Mouse (Mus musculus) hindbrain, embryonic 14.5 days (tissue): ENCODE data around the gene Cry2. TPM values are rescaled to one million over a fixed set of nuclear protein-coding genes. Genes with fewer than 3 reads are reported as not detected.

ENCODE experiments used
- ATAC-seq: fragments of 200-750 bp; cut with Nextera tagmentation; 2 replicates; pipeline ENCODE4 v1.8.0; 2017; ENCODE audit warnings: moderate number of reproducible peaks, mild to moderate bottlenecking, moderate TSS enrichment, moderate library complexity; ENCODE audit not compliant: low FRiP score
- DNase-seq: peaks from one replicate; pipeline ENCODE4 v3.0.0-alpha.2; 2015; ENCODE audit warnings: low spot score
- H3K27ac ChIP-seq: fragments of 300-500 bp; sonication (generic); 2 replicates; pipeline ENCODE4 v1.5.1; 2014; ENCODE audit warnings: mild to moderate bottlenecking, moderate library complexity
- H3K27me3 ChIP-seq: fragments of 300-500 bp; sonication (generic); 2 replicates; pipeline ENCODE4 v1.6.1; 2014; ENCODE audit warnings: mild to moderate bottlenecking, low read length, mixed read lengths; ENCODE audit not compliant: control insufficient read depth, insufficient read depth
- H3K36me3 ChIP-seq: fragments of 300-500 bp; sonication (generic); replicated peaks from 2 replicates; pipeline ENCODE4 v1.6.1; 2014; ENCODE audit not compliant: control insufficient read depth, insufficient read depth
- H3K4me1 ChIP-seq: fragments of 300-500 bp; sonication (generic); replicated peaks from 2 replicates; pipeline ENCODE4 v1.6.1; 2014; ENCODE audit warnings: antibody characterized with exemption, low read length, mixed read lengths; ENCODE audit not compliant: control insufficient read depth, insufficient read depth
- H3K4me2 ChIP-seq: fragments of 300-500 bp; sonication (generic); replicated peaks from 2 replicates; pipeline ENCODE4 v1.6.1; 2014; ENCODE audit warnings: mild to moderate bottlenecking, moderate library complexity
- H3K4me3 ChIP-seq: fragments of 300-500 bp; sonication (generic); replicated peaks from 2 replicates; pipeline ENCODE4 v1.5.1; 2014; ENCODE audit warnings: mild to moderate bottlenecking, low read length
- H3K9ac ChIP-seq: fragments of 300-500 bp; sonication (generic); 2 replicates; pipeline ENCODE4 v1.6.1; 2014
- H3K9me3 ChIP-seq: fragments of 300-500 bp; sonication (generic); 2 replicates; pipeline ENCODE4 v1.6.1; 2016; ENCODE audit warnings: low read length; ENCODE audit not compliant: control insufficient read depth
- WGBS: fragments of 180-500 bp; shearing (Covaris S2); extraction: QIAGEN DNeasy Blood & Tissue Kit; methylation state at CpG from one replicate; pipeline ENCODE4 v1.1.7; 2014; 5-methylcytosine and 5-hydroxymethylcytosine counted together
- polyA plus RNA-seq: library from polyadenylated mRNA; unstranded; fragments of >200 nt; fragmentation: Nextera tagmentation; extraction: Ambion mirVana; gene quantifications from 2 replicates; pipeline ENCODE4 v1.2.1, GENCODE M21; 2014

Gene Cry2
- polyA plus RNA-seq, 1 experiment from 2014 or later, result 34.6 TPM

DNA sequence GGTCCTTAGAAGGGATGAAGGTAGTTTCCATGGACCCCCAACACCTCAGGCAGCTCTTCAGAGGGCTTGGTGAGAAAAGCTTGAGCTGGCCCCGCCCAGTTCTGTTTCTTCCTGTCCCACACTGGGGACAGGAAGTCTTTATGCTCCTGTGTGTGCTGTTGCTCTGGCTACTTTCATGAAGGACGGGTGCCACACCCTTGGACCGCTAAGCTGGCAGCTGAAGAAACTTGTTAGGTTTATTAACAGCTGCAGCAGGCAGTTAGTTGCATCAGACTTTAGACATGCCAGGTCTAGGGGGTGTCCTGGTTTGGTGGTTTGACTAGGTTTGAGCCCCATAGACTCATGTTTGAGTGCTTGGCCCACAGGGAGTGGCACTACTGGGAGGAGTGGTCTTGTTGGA is 30.8 kb upstream of the Cry2 start:
- H3K4me3 ChIP-seq, result no peak overlapping the region
- no peak overlapping the region for H3K4me2 ChIP-seq
- H3K4me1 ChIP-seq, result no peaks in the 10 kb centered on the region
- no peak for DNase-seq
- H3K27me3 ChIP-seq, result peaks cover 7% of the 10 kb centered on the region; the same call in 1 of the 2 replicates
- no peaks in the 10 kb centered on the region for H3K36me3 ChIP-seq
- no peaks in the 10 kb centered on the region for H3K9me3 ChIP-seq
- WGBS, result 77% methylated on average over 3 of the region's 3 CpGs
- H3K9ac ChIP-seq, result no peak overlapping the region
- no peak overlapping the region for H3K27ac ChIP-seq
- no peak for ATAC-seq

- no peaks in the 10 kb centered on the region for H3K36me3 ChIP-seq
- 82% methylated on average over 1 of the region's 1 CpGs for WGBS
- H3K27ac ChIP-seq, result no peak overlapping the region
- H3K4me3 ChIP-seq, result no peak overlapping the region
- no peak overlapping the region for H3K9ac ChIP-seq
- H3K9me3 ChIP-seq, result no peaks in the 10 kb centered on the region
- no peak for DNase-seq
- peaks cover 30% of the 10 kb centered on the region for H3K4me1 ChIP-seq
- no peak overlapping the region for H3K4me2 ChIP-seq
- no peak for ATAC-seq
- H3K27me3 ChIP-seq, result peaks cover 7% of the 10 kb centered on the region; the same call in 1 of the 2 replicates
Observed at GRCm38 (mm10) chr2:92461215-92461614, 27.4 kb upstream of the Cry2 start.

- H3K4me1 ChIP-seq, result peaks cover 39% of the 10 kb centered on the region
- no peaks in the 10 kb centered on the region for H3K36me3 ChIP-seq
- DNase-seq (no peak), ATAC-seq (peak; percentile 39)
- no peaks in the 10 kb centered on the region for H3K9me3 ChIP-seq
- 1% methylated on average over 34 of the region's 34 CpGs for WGBS
- peaks cover 7% of the 10 kb centered on the region; the same call in 1 of the 2 replicates for H3K27me3 ChIP-seq
- peak within 1 kb of the TSS; percentile 58 for H3K9ac ChIP-seq
- peak within 1 kb of the TSS; percentile 33 for H3K27ac ChIP-seq
- H3K4me3 ChIP-seq, result peak within 1 kb of the TSS; percentile 53
- H3K4me2 ChIP-seq, result peak within 1 kb of the TSS; percentile 88
Observed at GRCm38 (mm10) chr2:92459921-92460707, 26.3 kb upstream of the Cry2 start, which contains the start of gene Slc35c1. TSS of gene Slc35c1 (minus strand) at chr2:92460538.

- Histone ChIP-seq H3K9me3 (no peaks in the 10 kb centered on the region), H3K27me3 (peaks cover 7% of the 10 kb centered on the region; the same call in 1 of the 2 replicates), H3K9ac (peak overlapping the region; percentile 58), H3K4me3 (peak overlapping the region; percentile 53), H3K27ac (peak overlapping the region; percentile 33), H3K4me2 (peak overlapping the region; percentile 88), H3K4me1 (peaks cover 39% of the 10 kb centered on the region), H3K36me3 (peaks cover 3% of the 10 kb centered on the region; the same call in 1 of the 2 replicates)
- ATAC-seq (peak; percentile 86), DNase-seq (peak; percentile 77)
- under 1% methylated on average over 55 of the region's 55 CpGs for WGBS
Observed at GRCm38 (mm10) chr2:92459141-92459920, 25.5 kb upstream of the Cry2 start.

DNA sequence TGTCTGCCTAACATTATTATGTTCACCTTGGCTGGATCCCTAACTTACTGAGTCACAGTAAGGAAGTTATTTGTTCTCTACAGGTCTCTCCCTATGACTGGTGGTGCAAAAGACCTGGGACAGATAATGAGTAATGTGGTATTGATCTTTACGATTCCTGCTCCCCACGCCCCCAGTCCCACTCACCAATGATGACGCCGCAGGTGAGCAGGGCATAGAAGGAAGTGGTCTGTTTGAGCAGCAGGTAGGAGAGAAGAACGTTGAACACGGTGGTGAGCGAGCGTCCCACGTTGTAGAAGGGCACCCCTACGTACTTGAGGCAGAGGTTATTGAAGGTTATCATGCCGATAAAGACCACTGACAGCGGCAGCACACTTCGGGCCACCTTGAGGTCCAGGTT is 24.6 kb upstream of the Cry2 start:
- H3K4me2 ChIP-seq, result peak overlapping the region; percentile 88
- peaks cover 39% of the 10 kb centered on the region for H3K4me1 ChIP-seq
- ATAC-seq (no peak), DNase-seq (no peak)
- peak overlapping the region; percentile 58 for H3K9ac ChIP-seq
- peaks cover 7% of the 10 kb centered on the region; the same call in 1 of the 2 replicates for H3K27me3 ChIP-seq
- peak overlapping the region; percentile 53 for H3K4me3 ChIP-seq
- 76% methylated on average over 13 of the region's 13 CpGs for WGBS
- H3K27ac ChIP-seq, result no peak overlapping the region
- no peaks in the 10 kb centered on the region for H3K9me3 ChIP-seq
- peaks cover 12% of the 10 kb centered on the region; the same call in 1 of the 2 replicates for H3K36me3 ChIP-seq

GRCm38 (mm10) chr2:92456970-92457530 is 23.2 kb upstream of the Cry2 start:
- H3K4me3 ChIP-seq, result no peak overlapping the region
- no peak overlapping the region for H3K27ac ChIP-seq
- 68% methylated on average over 8 of the region's 8 CpGs for WGBS
- peaks cover 39% of the 10 kb centered on the region for H3K4me1 ChIP-seq
- peak overlapping the region; percentile 4; the same call in 1 of the 2 replicates for H3K9ac ChIP-seq
- DNase-seq (no peak), ATAC-seq (no peak)
- peaks cover 23% of the 10 kb centered on the region for H3K36me3 ChIP-seq
- H3K27me3 ChIP-seq, result peaks cover 7% of the 10 kb centered on the region; the same call in 1 of the 2 replicates
- peak overlapping the region; percentile 10; the same call in 1 of the 2 replicates for H3K4me2 ChIP-seq
- H3K9me3 ChIP-seq, result no peaks in the 10 kb centered on the region

DNA sequence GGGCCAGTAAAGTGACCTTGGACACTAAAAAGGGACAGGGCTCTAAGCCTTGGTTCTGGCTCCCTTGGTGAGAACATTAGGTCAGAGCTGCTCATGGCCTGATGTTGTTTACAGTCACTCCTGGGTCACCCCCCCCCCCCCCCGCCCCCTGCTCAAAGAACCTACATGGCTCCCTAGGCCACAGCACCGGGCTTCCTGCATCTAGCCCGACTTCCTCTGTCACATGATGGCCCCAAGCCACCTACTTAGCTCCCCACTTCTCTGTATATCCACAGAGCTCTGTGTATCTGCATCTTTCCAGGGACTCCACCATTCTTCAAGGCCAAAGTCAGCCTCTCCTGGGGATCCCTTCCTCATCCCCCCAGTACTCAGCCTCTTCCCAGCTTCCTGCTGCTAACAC is 21.9 kb upstream of the Cry2 start:
- peaks cover 39% of the 10 kb centered on the region for H3K4me1 ChIP-seq
- H3K9ac ChIP-seq, result no peak overlapping the region
- ATAC-seq, result no peak
- no peak overlapping the region for H3K4me2 ChIP-seq
- no peak overlapping the region for H3K4me3 ChIP-seq
- H3K27me3 ChIP-seq, result no peaks in the 10 kb centered on the region; the same call in 1 of the 2 replicates
- 56% methylated on average over 3 of the region's 3 CpGs for WGBS
- H3K27ac ChIP-seq, result no peak overlapping the region
- no peaks in the 10 kb centered on the region for H3K9me3 ChIP-seq
- peaks cover 23% of the 10 kb centered on the region for H3K36me3 ChIP-seq
- no peak for DNase-seq

DNA sequence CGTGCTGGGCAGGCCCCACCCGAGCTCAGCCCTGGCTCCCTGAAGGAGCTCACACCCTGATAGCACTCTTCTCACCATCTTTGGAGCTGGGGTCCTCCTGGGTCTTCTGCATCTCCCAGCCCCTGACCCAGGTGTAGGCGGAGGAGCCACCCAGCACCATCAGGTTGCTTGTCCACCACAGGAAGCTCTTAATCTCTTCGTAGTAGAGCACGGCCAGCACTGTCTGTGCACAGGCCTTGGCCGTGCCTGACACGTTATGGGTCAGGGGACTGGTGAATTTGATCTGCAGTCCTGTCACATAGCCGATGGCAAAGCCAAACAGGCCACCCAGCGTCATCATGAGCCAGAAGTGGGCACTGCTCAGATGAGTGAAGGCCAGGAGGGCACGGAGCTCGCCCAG is 20.3 kb upstream of the Cry2 start:
- no peaks in the 10 kb centered on the region for H3K9me3 ChIP-seq
- no peak overlapping the region for H3K4me3 ChIP-seq
- no peak overlapping the region for H3K27ac ChIP-seq
- 93% methylated on average over 11 of the region's 11 CpGs for WGBS
- H3K36me3 ChIP-seq, result peaks cover 23% of the 10 kb centered on the region
- H3K4me1 ChIP-seq, result peaks cover 39% of the 10 kb centered on the region
- no peak overlapping the region for H3K4me2 ChIP-seq
- H3K9ac ChIP-seq, result no peak overlapping the region
- no peaks in the 10 kb centered on the region for H3K27me3 ChIP-seq
- no peak for ATAC-seq
- no peak for DNase-seq

DNA sequence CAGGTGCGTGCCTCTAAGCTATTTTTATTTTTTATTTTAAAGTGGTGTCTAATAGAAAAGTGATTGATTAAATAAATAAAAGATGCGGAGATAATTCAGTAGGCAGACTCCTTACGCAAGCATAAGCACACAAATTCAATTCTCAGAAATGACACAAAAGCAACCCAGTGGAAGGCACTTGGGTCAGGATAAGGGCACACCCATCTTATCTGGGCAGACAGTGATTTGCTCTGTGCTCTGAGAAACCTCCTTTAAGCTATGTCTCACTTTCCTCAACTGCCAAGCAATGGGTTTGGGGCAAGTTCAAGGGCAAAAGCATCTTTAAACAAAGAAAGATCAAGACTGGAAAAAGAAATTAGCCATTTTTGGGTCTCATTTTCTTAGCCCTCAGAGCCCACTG is 17.3 kb upstream of the Cry2 start:
- no peak for ATAC-seq
- 98% methylated on average over 3 of the region's 3 CpGs for WGBS
- H3K9me3 ChIP-seq, result no peaks in the 10 kb centered on the region

More for the DNA sequence above, 17.3 kb upstream of the Cry2 start:
- no peak overlapping the region for H3K27ac ChIP-seq
- peaks cover 8% of the 10 kb centered on the region; the same call in 1 of the 2 replicates for H3K4me1 ChIP-seq
- H3K27me3 ChIP-seq, result no peaks in the 10 kb centered on the region
- peaks cover 23% of the 10 kb centered on the region for H3K36me3 ChIP-seq
- H3K4me3 ChIP-seq, result no peak overlapping the region
- no peak overlapping the region for H3K4me2 ChIP-seq
- no peak for DNase-seq
- H3K9ac ChIP-seq, result no peak overlapping the region
